ENCODE assay signal across 16 mouse cellular contexts in the genomic region with DNA sequence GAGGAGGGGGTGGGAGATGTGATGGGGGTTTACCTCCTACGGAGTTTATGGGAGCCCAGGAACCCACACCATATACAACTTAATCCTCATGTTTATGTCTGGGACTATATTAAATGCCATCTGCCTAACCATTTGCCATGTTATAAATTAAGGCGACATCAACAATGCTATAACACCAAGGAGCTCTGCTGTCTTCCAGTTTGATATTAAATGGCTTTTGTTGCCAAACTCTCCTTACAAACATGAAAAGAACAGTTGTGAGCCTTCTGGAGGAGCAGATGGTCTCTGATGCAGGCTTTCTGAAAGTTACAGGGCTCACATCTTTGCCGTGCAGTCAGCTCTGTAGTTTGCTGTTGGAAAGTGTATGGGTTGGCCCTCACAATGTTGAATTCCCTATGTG.
DNase-seq lines count a peak whose midpoint lies in the region; ATAC-seq and TF ChIP-seq lines count a peak whose summit lies in the region.
"Had no signal": no experiment of that assay in that cellular context is flagged by ENCODE, and none has a peak within 500 bp of the region (broad histone marks: within the 10 kb centered on the region; RNA-seq: fewer than 3 reads in every experiment).

No protein-coding gene starts in this region.

- no peak for TF ChIP-seq CTCF in gastrocnemius, adult 2 months (IDR thresholded peaks at IDR 0.05)

- no peak overlapping the region for H3K27ac ChIP-seq in forebrain, embryonic 15.5 days (replicated peaks)
- no peak overlapping the region for H3K27ac ChIP-seq in forebrain, embryonic 11.5 days (ENCODE audit: low read depth, low read length)
- no peak overlapping the region for H3K27ac ChIP-seq in gastrocnemius, adult 2 months
- H3K27ac ChIP-seq in heart, embryonic 12.5 days (ENCODE audit: poor library complexity, severe bottlenecking) = no peak overlapping the region

- ATAC-seq in forebrain, embryonic 15.5 days (replicated peaks) = peak; percentile 63
- no peak for ATAC-seq in forebrain, embryonic 11.5 days (replicated peaks; ENCODE audit: low FRiP score)
- no peak for ATAC-seq in heart, embryonic 12.5 days (ENCODE audit: insufficient number of reproducible peaks, low FRiP score)
- ATAC-seq: liver, postnatal 0 days; Patski had no signal

- no peak overlapping the region for H3K4me3 ChIP-seq in forebrain, embryonic 15.5 days
- no peak overlapping the region for H3K4me3 ChIP-seq in forebrain, embryonic 11.5 days (ENCODE audit: low read depth, low read length)
- no peak overlapping the region for H3K4me3 ChIP-seq in gastrocnemius, adult 2 months
- no peak overlapping the region for H3K4me3 ChIP-seq in heart, embryonic 12.5 days

- H3K9ac ChIP-seq in forebrain, embryonic 15.5 days (replicated peaks) = no peak overlapping the region
- no peak overlapping the region for H3K9ac ChIP-seq in forebrain, embryonic 11.5 days (ENCODE audit: low read length)
- no peak overlapping the region for H3K9ac ChIP-seq in heart, embryonic 12.5 days
- H3K9ac ChIP-seq: liver, postnatal 0 days had no signal

- no peak overlapping the region for H3K4me2 ChIP-seq in forebrain, embryonic 15.5 days (replicated peaks)
- H3K4me2 ChIP-seq in forebrain, embryonic 11.5 days (ENCODE audit: low read depth, low read length, severe bottlenecking) = no peak overlapping the region
- no peak overlapping the region for H3K4me2 ChIP-seq in heart, embryonic 12.5 days
- H3K4me2 ChIP-seq: heart, embryonic 11.5 days; midbrain, embryonic 11.5 days had no signal

- H3K27me3 ChIP-seq in forebrain, embryonic 15.5 days = peaks cover 28% of the 10 kb centered on the region; the same call in 1 of the 2 replicates
- H3K27me3 ChIP-seq in forebrain, embryonic 11.5 days (ENCODE audit: control insufficient read depth, insufficient read depth, low read length) = no peaks in the 10 kb centered on the region
- no peaks in the 10 kb centered on the region for H3K27me3 ChIP-seq in heart, embryonic 12.5 days (replicated peaks)

- DNase-seq in forebrain, embryonic 11.5 days (ENCODE audit: low spot score) = no peak
- DNase-seq in frontal cortex, postnatal 10 days (ENCODE audit: low spot score in 2 of 2) = peak; percentile 19 to 22
- peak; percentile 8 to 30 for DNase-seq in layer of hippocampus, postnatal 10 days (ENCODE audit: low spot score in 2 of 2)
- DNase-seq in right cerebral cortex, postnatal 25 days = peak; percentile 10
- no peak for DNase-seq in gastrocnemius, adult 2 months
- DNase-seq in urinary bladder, adult 18-20 months (ENCODE audit: low spot score in 2 of 2) = no peak
- DNase-seq: cerebellum, adult 11-12 months; heart, postnatal 4 days; liver, postnatal 0 days; lung, postnatal 36 days; thymus, adult 18-20 months had no signal

- no peaks in the 10 kb centered on the region for H3K36me3 ChIP-seq in forebrain, embryonic 15.5 days
- H3K36me3 ChIP-seq in forebrain, embryonic 11.5 days (ENCODE audit: control insufficient read depth, insufficient read depth, low read length) = no peaks in the 10 kb centered on the region
- H3K36me3 ChIP-seq in heart, embryonic 12.5 days = no peaks in the 10 kb centered on the region

- no peaks in the 10 kb centered on the region for H3K9me3 ChIP-seq in forebrain, embryonic 15.5 days
- no peaks in the 10 kb centered on the region for H3K9me3 ChIP-seq in forebrain, embryonic 11.5 days (ENCODE audit: control insufficient read depth, low read length)
- H3K9me3 ChIP-seq in heart, embryonic 12.5 days (replicated peaks) = no peaks in the 10 kb centered on the region

- peaks cover 8% of the 10 kb centered on the region for H3K4me1 ChIP-seq in forebrain, embryonic 15.5 days
- H3K4me1 ChIP-seq in forebrain, embryonic 11.5 days (replicated peaks; ENCODE audit: control insufficient read depth, insufficient read depth, low read length) = 0 out of 2 replicates have a peak, but pooled peaks cover 4% of the 10 kb centered on the region
- H3K4me1 ChIP-seq in heart, embryonic 12.5 days (replicated peaks) = no peaks in the 10 kb centered on the region

- intact Hi-C loops in gastrocnemius, adult 2 months (cut with DNase I) = no loop called here

- 60% methylated on average over 3 of the region's 3 CpGs for WGBS in forebrain, embryonic 15.5 days
- WGBS in forebrain, embryonic 11.5 days = 87% methylated on average over 3 of the region's 3 CpGs
- 80% methylated on average over 3 of the region's 3 CpGs for WGBS in heart, embryonic 12.5 days

Comparison
In these comparisons a context has a peak if more than half of its experiments do, and no peak if none do; other contexts are left out.
1. DNase-seq: peak in frontal cortex, postnatal 10 days (2 of 2), layer of hippocampus, postnatal 10 days (2 of 2) and right cerebral cortex, postnatal 25 days (single experiment); none in forebrain, embryonic 11.5 days (single experiment), gastrocnemius, adult 2 months (single experiment) and urinary bladder, adult 18-20 months (0 of 2).